In the genomic region with DNA sequence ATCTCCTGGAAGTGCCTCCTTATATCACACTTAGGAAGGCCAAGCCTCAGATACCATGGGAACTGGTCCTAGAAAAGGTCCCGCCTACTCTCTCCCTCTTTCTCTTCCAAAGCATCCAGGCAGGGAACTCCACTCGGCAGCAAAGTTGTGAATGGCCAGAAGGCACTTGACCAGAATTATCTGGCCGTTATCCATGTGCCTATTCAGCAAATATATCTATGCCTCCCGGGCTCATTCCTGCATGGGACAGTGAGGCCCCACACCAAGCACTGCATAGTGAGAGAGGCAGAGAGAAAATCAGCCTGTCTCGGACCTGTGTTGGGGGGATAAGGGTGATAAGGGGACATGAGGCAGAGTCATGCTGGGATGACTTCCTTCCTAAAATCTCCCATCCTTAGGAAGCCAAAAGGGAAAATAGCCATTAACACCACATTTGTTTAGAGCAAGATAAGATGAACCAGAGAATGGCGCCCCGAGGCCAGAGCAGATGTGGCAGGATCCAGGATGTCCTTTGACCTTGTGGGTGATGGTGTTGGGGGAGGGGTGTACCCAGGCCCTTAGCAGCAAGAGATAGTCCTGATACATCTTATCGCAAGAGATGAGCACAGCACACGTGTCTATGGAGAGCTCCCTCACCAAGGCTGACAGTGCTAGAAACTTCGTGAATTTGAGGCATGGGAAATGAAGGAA, we compare ENCODE assay signal across 18 mouse cellular contexts.
A peak's percentile ranks its signal among the peaks of the same experiment; 100 is the strongest.
DNase-seq lines count a peak whose midpoint lies in the region; ATAC-seq lines count a peak whose summit lies in the region.
"Had no signal": no experiment of that assay in that cellular context is flagged by ENCODE, and none has a peak within 500 bp of the region (broad histone marks: within the 10 kb centered on the region; RNA-seq: fewer than 3 reads in every experiment).

No protein-coding gene starts in this region.

- H3K27ac ChIP-seq in heart, embryonic 16.5 days (ENCODE audit: low read length), result peak overlapping the region; percentile 30; the same call in 1 of the 2 replicates
- H3K27ac ChIP-seq in embryonic facial prominence, embryonic 12.5 days, result peak overlapping the region; percentile 86
- peak overlapping the region; percentile 79; the same call in 1 of the 2 replicates for H3K27ac ChIP-seq in limb, embryonic 13.5 days
- H3K27ac ChIP-seq in kidney, embryonic 16.5 days (ENCODE audit: low read length), result no peak overlapping the region
- H3K27ac ChIP-seq: intestine, embryonic 15.5 days; left cerebral cortex, adult 2 months; liver, embryonic 13.5 days; midbrain, embryonic 13.5 days; stomach, embryonic 15.5 days had no signal

- 22% methylated on average over 10 of the region's 10 CpGs for WGBS in heart, embryonic 16.5 days
- WGBS in embryonic facial prominence, embryonic 12.5 days, result 42% methylated on average over 10 of the region's 10 CpGs
- WGBS in limb, embryonic 13.5 days, result 50% methylated on average over 10 of the region's 10 CpGs
- 62% methylated on average over 10 of the region's 10 CpGs for WGBS in kidney, embryonic 16.5 days

- H3K27me3 ChIP-seq in heart, embryonic 16.5 days (ENCODE audit: control insufficient read depth, insufficient read depth, low read length), result peaks cover 3% of the 10 kb centered on the region; the same call in 1 of the 2 replicates
- H3K27me3 ChIP-seq in embryonic facial prominence, embryonic 12.5 days, result no peaks in the 10 kb centered on the region
- H3K27me3 ChIP-seq in limb, embryonic 13.5 days, result no peaks in the 10 kb centered on the region
- 0 out of 2 replicates have a peak, but pooled peaks cover 3% of the 10 kb centered on the region for H3K27me3 ChIP-seq in kidney, embryonic 16.5 days (ENCODE audit: insufficient read depth, low read length)
- H3K27me3 ChIP-seq: intestine, embryonic 15.5 days; liver, embryonic 13.5 days; midbrain, embryonic 13.5 days; stomach, embryonic 15.5 days had no signal

- no peak overlapping the region for H3K4me2 ChIP-seq in heart, embryonic 16.5 days (ENCODE audit: low read depth, low read length)
- no peak overlapping the region for H3K4me2 ChIP-seq in embryonic facial prominence, embryonic 12.5 days (replicated peaks)
- H3K4me2 ChIP-seq in limb, embryonic 13.5 days (replicated peaks), result no peak overlapping the region
- H3K4me2 ChIP-seq in kidney, embryonic 16.5 days (replicated peaks; ENCODE audit: low read depth, low read length), result no peak overlapping the region
- H3K4me2 ChIP-seq: intestine, embryonic 15.5 days; liver, embryonic 13.5 days; midbrain, embryonic 13.5 days; stomach, embryonic 15.5 days had no signal

- no peak for DNase-seq in heart, postnatal 10 days
- peak; percentile 42 for DNase-seq in lung, postnatal 10 days
- no peak for DNase-seq in lung, postnatal 36 days
- DNase-seq: adrenal gland, postnatal 10 days; cerebellum, adult 8-10 months; gastrocnemius, postnatal 36 days; kidney, postnatal 10 days; liver, embryonic 13.5 days; spleen, adult 18-20 months had no signal

- ATAC-seq in heart, embryonic 16.5 days (replicated peaks; ENCODE audit: extremely low read depth, insufficient read depth, low FRiP score), result no peak
- no peak for ATAC-seq in embryonic facial prominence, embryonic 12.5 days (ENCODE audit: insufficient number of reproducible peaks, insufficient read depth, low FRiP score, low TSS enrichment)
- no peak for ATAC-seq in limb, embryonic 13.5 days (ENCODE audit: low FRiP score, low read depth)
- ATAC-seq in kidney, embryonic 16.5 days (ENCODE audit: low FRiP score, low TSS enrichment), result no peak
- ATAC-seq: CD4-positive, CD25-positive, alpha-beta regulatory T cell, adult 4 months; intestine, embryonic 15.5 days; midbrain, embryonic 13.5 days had no signal

- no peaks in the 10 kb centered on the region; the same call in 1 of the 2 replicates for H3K4me1 ChIP-seq in heart, embryonic 16.5 days (ENCODE audit: control insufficient read depth, insufficient read depth, low read length)
- H3K4me1 ChIP-seq in embryonic facial prominence, embryonic 12.5 days, result peaks cover 46% of the 10 kb centered on the region
- H3K4me1 ChIP-seq in limb, embryonic 13.5 days, result peaks cover 46% of the 10 kb centered on the region
- H3K4me1 ChIP-seq in kidney, embryonic 16.5 days (ENCODE audit: insufficient read depth, low read length), result peaks cover 14% of the 10 kb centered on the region; the same call in 1 of the 2 replicates
- H3K4me1 ChIP-seq: liver, embryonic 13.5 days; stomach, embryonic 15.5 days had no signal

- intact Hi-C loops in heart, postnatal 10 days (cut with DNase I), result no loop called here

- no peak overlapping the region for H3K4me3 ChIP-seq in heart, embryonic 16.5 days (ENCODE audit: low read length)
- H3K4me3 ChIP-seq in embryonic facial prominence, embryonic 12.5 days, result no peak overlapping the region
- no peak overlapping the region for H3K4me3 ChIP-seq in limb, embryonic 13.5 days
- H3K4me3 ChIP-seq in kidney, embryonic 16.5 days (ENCODE audit: low read length), result no peak overlapping the region
- H3K4me3 ChIP-seq: intestine, embryonic 15.5 days; left cerebral cortex, adult 2 months; liver, embryonic 13.5 days; midbrain, embryonic 13.5 days; stomach, embryonic 15.5 days had no signal

- H3K9ac ChIP-seq in heart, embryonic 16.5 days (ENCODE audit: low read length), result no peak overlapping the region
- no peak overlapping the region for H3K9ac ChIP-seq in embryonic facial prominence, embryonic 12.5 days
- H3K9ac ChIP-seq in limb, embryonic 13.5 days, result no peak overlapping the region
- no peak overlapping the region for H3K9ac ChIP-seq in kidney, embryonic 16.5 days (replicated peaks; ENCODE audit: low read length)
- H3K9ac ChIP-seq: intestine, embryonic 15.5 days; liver, embryonic 13.5 days; midbrain, embryonic 13.5 days; stomach, embryonic 15.5 days had no signal

- H3K36me3 ChIP-seq in heart, embryonic 16.5 days (ENCODE audit: control insufficient read depth, insufficient read depth), result no peaks in the 10 kb centered on the region
- H3K36me3 ChIP-seq in embryonic facial prominence, embryonic 12.5 days, result no peaks in the 10 kb centered on the region
- H3K36me3 ChIP-seq in limb, embryonic 13.5 days, result no peaks in the 10 kb centered on the region
- H3K36me3 ChIP-seq in kidney, embryonic 16.5 days (ENCODE audit: insufficient read depth, low read length), result no peaks in the 10 kb centered on the region
- H3K36me3 ChIP-seq: intestine, embryonic 15.5 days; liver, embryonic 13.5 days; midbrain, embryonic 13.5 days; stomach, embryonic 15.5 days had no signal

- no peaks in the 10 kb centered on the region for H3K9me3 ChIP-seq in heart, embryonic 16.5 days (replicated peaks; ENCODE audit: control insufficient read depth, low read length)
- H3K9me3 ChIP-seq in embryonic facial prominence, embryonic 12.5 days, result no peaks in the 10 kb centered on the region
- H3K9me3 ChIP-seq in limb, embryonic 13.5 days, result no peaks in the 10 kb centered on the region; the same call in 1 of the 2 replicates
- no peaks in the 10 kb centered on the region for H3K9me3 ChIP-seq in kidney, embryonic 16.5 days (ENCODE audit: low read length)
- H3K9me3 ChIP-seq: intestine, embryonic 15.5 days; liver, embryonic 13.5 days; midbrain, embryonic 13.5 days; stomach, embryonic 15.5 days had no signal
